Mouse (Mus musculus) bone marrow, adult 2 months (tissue): Measurements from ENCODE around the gene Cgas.

Experiments used
- CTCF ChIP-seq: fragments of 200-500 bp; IDR thresholded peaks from 2 replicates; pipeline ENCODE4 v1.5.1; 2011; ENCODE audit warnings: low read length, control low read depth; ENCODE audit not compliant: control insufficient read depth, insufficient read depth
- POLR2A ChIP-seq: fragments of 200-500 bp; IDR thresholded peaks from 2 replicates; pipeline ENCODE4 v1.6.1; 2011; ENCODE audit warnings: low read depth, mild to moderate bottlenecking, control low read depth, low read length, borderline replicate concordance; ENCODE audit not compliant: control insufficient read depth

DNA sequence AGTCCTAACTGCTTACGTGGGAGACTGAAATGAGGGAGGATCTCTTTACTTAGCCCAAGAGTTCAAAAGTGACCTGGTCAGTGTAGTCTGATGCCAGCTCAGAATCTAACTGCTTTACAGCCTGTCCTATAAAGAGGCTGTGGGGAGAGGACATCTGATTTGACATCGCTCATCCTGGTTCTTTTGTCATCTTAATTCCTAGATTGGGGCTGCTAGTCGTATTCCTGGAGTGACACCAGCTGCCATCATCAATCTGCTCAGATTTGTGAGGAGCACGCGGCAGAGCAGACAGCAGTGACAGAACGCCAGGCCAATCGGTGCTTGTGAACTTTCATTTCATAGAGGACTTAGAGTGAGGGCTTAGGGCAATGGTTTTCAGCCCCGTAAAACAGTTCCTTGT is 30.6 kb upstream of the Cgas start:
- no peak for TF ChIP-seq CTCF
- TF ChIP-seq POLR2A, result no peak
